In the genomic region with DNA sequence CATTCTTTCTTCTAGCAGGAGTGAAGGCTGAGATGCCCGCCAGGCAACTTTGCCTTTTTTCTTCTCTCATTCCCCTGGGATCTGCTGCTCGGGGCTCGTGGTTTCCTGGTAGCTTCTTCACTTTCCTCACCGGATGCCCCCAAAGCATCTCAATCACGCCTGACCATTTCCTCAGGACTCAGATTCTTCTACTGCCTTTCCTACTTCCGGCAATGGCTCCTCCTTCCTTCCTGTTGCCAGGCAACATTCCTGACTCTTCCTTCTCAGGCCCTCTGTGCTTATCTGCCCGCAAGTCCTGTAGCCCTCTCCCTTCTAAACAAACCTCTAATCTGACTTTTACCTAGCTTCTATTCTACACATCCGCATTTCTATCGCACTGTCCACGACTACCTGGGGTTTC, we compare ENCODE assay signal across 11 mouse cellular contexts.
DNase-seq lines count a peak whose midpoint lies in the region; ATAC-seq and TF ChIP-seq lines count a peak whose summit lies in the region.
"Had no signal": no experiment of that assay in that cellular context is flagged by ENCODE, and none has a peak within 500 bp of the region (broad histone marks: within the 10 kb centered on the region; RNA-seq: fewer than 3 reads in every experiment).

No protein-coding gene starts in this region.

- no peak for TF ChIP-seq POLR2A in ES-Bruce4 (IDR thresholded peaks at IDR 0.05; ENCODE audit: insufficient read depth, low read length)

- H3K9me3 ChIP-seq in heart, embryonic 12.5 days (replicated peaks) = no peaks in the 10 kb centered on the region
- no peaks in the 10 kb centered on the region for H3K9me3 ChIP-seq in ES-Bruce4 (replicated peaks; ENCODE audit: control insufficient read depth, insufficient read depth, low read length, poor library complexity, severe bottlenecking)
- H3K9me3 ChIP-seq in intestine, embryonic 15.5 days = no peaks in the 10 kb centered on the region
- H3K9me3 ChIP-seq in limb, embryonic 12.5 days = no peaks in the 10 kb centered on the region
- H3K9me3 ChIP-seq: forebrain, embryonic 13.5 days; midbrain, embryonic 12.5 days had no signal

- ATAC-seq in heart, embryonic 12.5 days (ENCODE audit: insufficient number of reproducible peaks, low FRiP score) = no peak
- ATAC-seq in intestine, embryonic 15.5 days = no peak
- ATAC-seq in limb, embryonic 12.5 days (ENCODE audit: insufficient number of reproducible peaks, insufficient read depth, low FRiP score, low TSS enrichment, low read depth) = no peak
- ATAC-seq: forebrain, embryonic 13.5 days had no signal

- DNase-seq in heart, adult 8-10 months (ENCODE audit: low spot score) = no peak
- no peak for DNase-seq in embryo, embryonic 10 days (ENCODE audit: low spot score)
- DNase-seq in left cerebral cortex, adult 18-20 months (ENCODE audit: low spot score in 2 of 2) = no peak
- DNase-seq in urinary bladder, adult 18-20 months (ENCODE audit: low spot score in 2 of 2) = no peak
- DNase-seq: cerebellum, adult 9-10 months had no signal

- peaks cover 66% of the 10 kb centered on the region for H3K4me1 ChIP-seq in heart, embryonic 12.5 days (replicated peaks)
- H3K4me1 ChIP-seq in ES-Bruce4 (ENCODE audit: control insufficient read depth, insufficient read depth, low read length) = peaks cover 11% of the 10 kb centered on the region
- peaks cover 48% of the 10 kb centered on the region for H3K4me1 ChIP-seq in intestine, embryonic 15.5 days (replicated peaks)
- H3K4me1 ChIP-seq in limb, embryonic 12.5 days (replicated peaks) = peaks cover 94% of the 10 kb centered on the region

- H3K36me3 ChIP-seq in heart, embryonic 12.5 days = no peaks in the 10 kb centered on the region
- H3K36me3 ChIP-seq in ES-Bruce4 (ENCODE audit: control insufficient read depth, insufficient read depth, low read length, poor library complexity, severe bottlenecking) = no peaks in the 10 kb centered on the region
- no peaks in the 10 kb centered on the region for H3K36me3 ChIP-seq in intestine, embryonic 15.5 days
- peaks cover 9% of the 10 kb centered on the region; the same call in 1 of the 2 replicates for H3K36me3 ChIP-seq in limb, embryonic 12.5 days
- H3K36me3 ChIP-seq: midbrain, embryonic 12.5 days had no signal

- H3K27ac ChIP-seq in heart, embryonic 12.5 days (ENCODE audit: poor library complexity, severe bottlenecking) = 0 out of 2 replicates have a peak overlapping the region, but pooled peaks have one; percentile 8
- no peak overlapping the region for H3K27ac ChIP-seq in ES-Bruce4 (ENCODE audit: insufficient read depth, low read length)
- 0 out of 2 replicates have a peak overlapping the region, but pooled peaks have one; percentile 20 for H3K27ac ChIP-seq in intestine, embryonic 15.5 days
- H3K27ac ChIP-seq in limb, embryonic 12.5 days = peak overlapping the region; percentile 76
- H3K27ac ChIP-seq: forebrain, embryonic 13.5 days; midbrain, embryonic 12.5 days had no signal

- H3K27me3 ChIP-seq in heart, embryonic 12.5 days (replicated peaks) = no peaks in the 10 kb centered on the region
- H3K27me3 ChIP-seq in ES-Bruce4 (ENCODE audit: control insufficient read depth, insufficient read depth, low read length, poor library complexity, severe bottlenecking) = no peaks in the 10 kb centered on the region
- no peaks in the 10 kb centered on the region for H3K27me3 ChIP-seq in intestine, embryonic 15.5 days (replicated peaks)
- H3K27me3 ChIP-seq in limb, embryonic 12.5 days = no peaks in the 10 kb centered on the region
- H3K27me3 ChIP-seq: forebrain, embryonic 13.5 days had no signal

- no peak overlapping the region for H3K4me3 ChIP-seq in heart, embryonic 12.5 days
- peak overlapping the region; percentile 22 for H3K4me3 ChIP-seq in ES-Bruce4 (ENCODE audit: low read depth, low read length)
- H3K4me3 ChIP-seq in intestine, embryonic 15.5 days (replicated peaks) = no peak overlapping the region
- H3K4me3 ChIP-seq in limb, embryonic 12.5 days (replicated peaks) = no peak overlapping the region
- H3K4me3 ChIP-seq: forebrain, embryonic 13.5 days; midbrain, embryonic 12.5 days had no signal

- 38% methylated on average over 10 of the region's 10 CpGs for WGBS in heart, embryonic 12.5 days
- WGBS in intestine, embryonic 15.5 days = 61% methylated on average over 10 of the region's 10 CpGs
- 67% methylated on average over 10 of the region's 10 CpGs for WGBS in limb, embryonic 12.5 days

- no peak for TF ChIP-seq CTCF in ES-Bruce4 (IDR thresholded peaks at IDR 0.05; ENCODE audit: low read depth, low read length)

- H3K4me2 ChIP-seq in heart, embryonic 12.5 days = no peak overlapping the region
- no peak overlapping the region for H3K4me2 ChIP-seq in intestine, embryonic 15.5 days (replicated peaks)
- no peak overlapping the region for H3K4me2 ChIP-seq in limb, embryonic 12.5 days
- H3K4me2 ChIP-seq: forebrain, embryonic 13.5 days; midbrain, embryonic 12.5 days had no signal

- no peak for TF ChIP-seq EP300 in ES-Bruce4 (IDR thresholded peaks at IDR 0.05; ENCODE audit: insufficient read depth, low read depth, low read length)

- H3K9ac ChIP-seq in heart, embryonic 12.5 days = no peak overlapping the region
- H3K9ac ChIP-seq in ES-Bruce4 (ENCODE audit: low read depth, poor library complexity, severe bottlenecking) = peak overlapping the region; percentile 35
- H3K9ac ChIP-seq in intestine, embryonic 15.5 days = no peak overlapping the region
- no peak overlapping the region for H3K9ac ChIP-seq in limb, embryonic 12.5 days (replicated peaks)
- H3K9ac ChIP-seq: forebrain, embryonic 13.5 days; midbrain, embryonic 12.5 days had no signal
